Mouse (Mus musculus): Measurements from ENCODE around the gene Smu1.

DNA sequence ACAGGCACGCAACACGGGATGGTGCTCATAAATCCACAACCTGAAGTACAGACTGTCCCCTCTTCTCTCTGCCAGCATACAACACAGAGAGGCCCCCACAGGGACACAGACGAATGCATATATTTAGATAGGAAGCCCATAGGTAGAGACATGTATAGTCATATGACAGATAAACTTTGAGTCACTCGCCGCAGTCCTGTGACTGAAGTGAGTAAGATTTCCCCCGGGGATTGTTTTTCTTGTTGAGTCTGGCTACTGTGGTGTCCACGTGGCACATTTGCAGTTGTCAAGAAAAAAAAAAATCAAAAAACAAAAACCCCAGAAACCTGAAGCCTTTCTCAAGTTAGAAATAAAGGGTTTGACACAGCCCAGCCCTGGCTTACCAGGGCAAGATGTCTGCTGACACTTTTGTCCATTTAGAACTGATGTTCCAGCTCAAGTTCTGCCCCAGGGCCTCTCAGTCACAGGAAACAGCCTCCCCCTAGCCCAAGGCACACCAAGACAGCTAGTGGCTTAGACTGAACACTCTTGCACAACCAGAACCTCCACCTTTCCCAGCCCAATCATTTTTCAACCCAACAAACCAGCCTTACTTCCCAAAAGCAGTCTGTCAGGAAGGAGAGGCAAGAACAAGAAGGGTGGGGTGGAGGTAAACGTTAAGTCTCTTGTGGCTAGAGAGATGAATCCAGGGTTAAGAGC is 24.2 kb upstream of the Smu1 start:
- no peak for TF ChIP-seq POLR2A (IDR thresholded peaks at IDR 0.05; ENCODE audit: borderline replicate concordance, low read depth, low read length)
- TF ChIP-seq CTCF (IDR thresholded peaks at IDR 0.05; ENCODE audit: low read depth, low read length): no peak
